Mouse (Mus musculus): Measurements from ENCODE around the gene Dctn1. TPM values are rescaled to one million over a fixed set of nuclear protein-coding genes. Genes with fewer than 3 reads are reported as not detected.

Gene Dctn1
- polyA plus RNA-seq, 1 experiment from 2014 or later = 81.7 TPM

GRCm38 (mm10) chr6:83134951-83135513 lies 30.7 kb upstream of the Dctn1 start, which contains the start of gene Rtkn:
TSS of gene Rtkn (plus strand) at chr6:83135463.
- DNase-seq (ENCODE audit: low spot score, missing footprints) (no peak), ATAC-seq (ENCODE audit: low FRiP score) (no peak)
- Histone ChIP-seq H3K27me3 (ENCODE audit: control insufficient read depth, insufficient read depth, low read length) (peaks cover 7% of the 10 kb centered on the region), H3K4me2 (peak within 1 kb of the TSS; percentile 86), H3K36me3 (ENCODE audit: control insufficient read depth, insufficient read depth, low read length) (no peaks in the 10 kb centered on the region), H3K4me1 (ENCODE audit: control insufficient read depth, insufficient read depth, low read length) (peaks cover 36% of the 10 kb centered on the region), H3K27ac (ENCODE audit: low read depth, low read length) (peak within 1 kb of the TSS; percentile 99; the same call in 1 of the 2 replicates), H3K9ac (ENCODE audit: low read length) (peak within 1 kb of the TSS; percentile 97), H3K9me3 (ENCODE audit: control insufficient read depth, low read length) (no peaks in the 10 kb centered on the region), H3K4me3 (ENCODE audit: low read depth, low read length) (peak within 1 kb of the TSS; percentile 26)
- 53% methylated on average over 7 of the region's 7 CpGs for WGBS

GRCm38 (mm10) chr6:83135571-83136161 lies 30.1 kb upstream of the Dctn1 start:
- ATAC-seq (ENCODE audit: low FRiP score) (no peak), DNase-seq (ENCODE audit: low spot score, missing footprints) (peak; percentile 89)
- H3K4me1 ChIP-seq (ENCODE audit: control insufficient read depth, insufficient read depth, low read length) = peaks cover 36% of the 10 kb centered on the region
- H3K4me2 ChIP-seq = peak overlapping the region; percentile 86
- H3K9me3 ChIP-seq (ENCODE audit: control insufficient read depth, low read length) = no peaks in the 10 kb centered on the region
- H3K27me3 ChIP-seq (ENCODE audit: control insufficient read depth, insufficient read depth, low read length) = peaks cover 7% of the 10 kb centered on the region
- peak overlapping the region; percentile 26 for H3K4me3 ChIP-seq (ENCODE audit: low read depth, low read length)
- WGBS = 2% methylated on average over 37 of the region's 37 CpGs
- no peaks in the 10 kb centered on the region for H3K36me3 ChIP-seq (ENCODE audit: control insufficient read depth, insufficient read depth, low read length)
- peak overlapping the region; percentile 97 for H3K9ac ChIP-seq (ENCODE audit: low read length)
- no peak overlapping the region for H3K27ac ChIP-seq (ENCODE audit: low read depth, low read length)

GRCm38 (mm10) chr6:83136291-83136880 lies 29.3 kb upstream of the Dctn1 start:
- 7% methylated on average over 5 of the region's 5 CpGs for WGBS
- Histone ChIP-seq H3K4me2 (peak overlapping the region; percentile 86), H3K4me1 (ENCODE audit: control insufficient read depth, insufficient read depth, low read length) (peaks cover 36% of the 10 kb centered on the region), H3K36me3 (ENCODE audit: control insufficient read depth, insufficient read depth, low read length) (no peaks in the 10 kb centered on the region), H3K4me3 (ENCODE audit: low read depth, low read length) (peak overlapping the region; percentile 51), H3K27me3 (ENCODE audit: control insufficient read depth, insufficient read depth, low read length) (peaks cover 7% of the 10 kb centered on the region), H3K27ac (ENCODE audit: low read depth, low read length) (peak overlapping the region; percentile 99), H3K9ac (ENCODE audit: low read length) (peak overlapping the region; percentile 97), H3K9me3 (ENCODE audit: control insufficient read depth, low read length) (no peaks in the 10 kb centered on the region)
- DNase-seq (ENCODE audit: low spot score, missing footprints) (peak; percentile 91), ATAC-seq (ENCODE audit: low FRiP score) (peak; percentile 6)

GRCm38 (mm10) chr6:83136881-83137575 lies 28.7 kb upstream of the Dctn1 start:
- WGBS = under 1% methylated on average over 25 of the region's 26 CpGs
- Histone ChIP-seq H3K9ac (ENCODE audit: low read length) (peak overlapping the region; percentile 97), H3K4me3 (ENCODE audit: low read depth, low read length) (peak overlapping the region; percentile 51), H3K27me3 (ENCODE audit: control insufficient read depth, insufficient read depth, low read length) (peaks cover 7% of the 10 kb centered on the region), H3K9me3 (ENCODE audit: control insufficient read depth, low read length) (no peaks in the 10 kb centered on the region), H3K27ac (ENCODE audit: low read depth, low read length) (peak overlapping the region; percentile 99), H3K4me2 (peak overlapping the region; percentile 86), H3K36me3 (ENCODE audit: control insufficient read depth, insufficient read depth, low read length) (no peaks in the 10 kb centered on the region), H3K4me1 (ENCODE audit: control insufficient read depth, insufficient read depth, low read length) (peaks cover 41% of the 10 kb centered on the region)
- DNase-seq (ENCODE audit: low spot score, missing footprints) (peak; percentile 98), ATAC-seq (ENCODE audit: low FRiP score) (peak; percentile 82)

- peak; percentile 99 for DNase-seq (ENCODE audit: low spot score, missing footprints)
- WGBS = under 1% methylated on average over 12 of the region's 12 CpGs
- H3K27me3 ChIP-seq (ENCODE audit: control insufficient read depth, insufficient read depth, low read length) = peaks cover 7% of the 10 kb centered on the region
- no peaks in the 10 kb centered on the region for H3K36me3 ChIP-seq (ENCODE audit: control insufficient read depth, insufficient read depth, low read length)
- H3K9ac ChIP-seq (ENCODE audit: low read length) = peak overlapping the region; percentile 97
- peak overlapping the region; percentile 86 for H3K4me2 ChIP-seq
- ATAC-seq (ENCODE audit: low FRiP score) = peak; percentile 78
- no peaks in the 10 kb centered on the region for H3K9me3 ChIP-seq (ENCODE audit: control insufficient read depth, low read length)
- H3K4me1 ChIP-seq (ENCODE audit: control insufficient read depth, insufficient read depth, low read length) = peaks cover 46% of the 10 kb centered on the region
- peak overlapping the region; percentile 99 for H3K27ac ChIP-seq (ENCODE audit: low read depth, low read length)
- H3K4me3 ChIP-seq (ENCODE audit: low read depth, low read length) = peak overlapping the region; percentile 51
These were observed 28.2 kb upstream of the Dctn1 start for GRCm38 (mm10) chr6:83137576-83137950.

- H3K4me2 ChIP-seq = peak overlapping the region; percentile 86
- WGBS = under 1% methylated on average over 11 of the region's 11 CpGs
- peaks cover 7% of the 10 kb centered on the region for H3K27me3 ChIP-seq (ENCODE audit: control insufficient read depth, insufficient read depth, low read length)
- peak overlapping the region; percentile 51 for H3K4me3 ChIP-seq (ENCODE audit: low read depth, low read length)
- H3K4me1 ChIP-seq (ENCODE audit: control insufficient read depth, insufficient read depth, low read length) = peaks cover 46% of the 10 kb centered on the region
- ATAC-seq (ENCODE audit: low FRiP score) (peak; percentile 54), DNase-seq (ENCODE audit: low spot score, missing footprints) (no peak)
- H3K9ac ChIP-seq (ENCODE audit: low read length) = peak overlapping the region; percentile 97
- H3K36me3 ChIP-seq (ENCODE audit: control insufficient read depth, insufficient read depth, low read length) = no peaks in the 10 kb centered on the region
- peak overlapping the region; percentile 99 for H3K27ac ChIP-seq (ENCODE audit: low read depth, low read length)
- H3K9me3 ChIP-seq (ENCODE audit: control insufficient read depth, low read length) = no peaks in the 10 kb centered on the region
These were observed 27.7 kb upstream of the Dctn1 start for GRCm38 (mm10) chr6:83138056-83138455.

GRCm38 (mm10) chr6:83140044-83140443 lies 25.7 kb upstream of the Dctn1 start:
- Histone ChIP-seq H3K4me2 (no peak overlapping the region), H3K9me3 (ENCODE audit: control insufficient read depth, low read length) (no peaks in the 10 kb centered on the region), H3K4me1 (ENCODE audit: control insufficient read depth, insufficient read depth, low read length) (peaks cover 46% of the 10 kb centered on the region), H3K4me3 (ENCODE audit: low read depth, low read length) (no peak overlapping the region), H3K36me3 (ENCODE audit: control insufficient read depth, insufficient read depth, low read length) (no peaks in the 10 kb centered on the region), H3K9ac (ENCODE audit: low read length) (no peak overlapping the region), H3K27me3 (ENCODE audit: control insufficient read depth, insufficient read depth, low read length) (peaks cover 7% of the 10 kb centered on the region), H3K27ac (ENCODE audit: low read depth, low read length) (no peak overlapping the region)
- DNase-seq (ENCODE audit: low spot score, missing footprints) = no peak
- ATAC-seq (ENCODE audit: low FRiP score) = no peak
- 93% methylated on average over 8 of the region's 8 CpGs for WGBS

GRCm38 (mm10) chr6:83141636-83142035 lies 24.1 kb upstream of the Dctn1 start:
- Histone ChIP-seq H3K4me3 (ENCODE audit: low read depth, low read length) (no peak overlapping the region), H3K27ac (ENCODE audit: low read depth, low read length) (no peak overlapping the region)
- DNase-seq (ENCODE audit: low spot score, missing footprints) = no peak

More at GRCm38 (mm10) chr6:83141636-83142035, 24.1 kb upstream of the Dctn1 start:
- H3K9me3 ChIP-seq (ENCODE audit: control insufficient read depth, low read length) = no peaks in the 10 kb centered on the region
- 28% methylated on average over 4 of the region's 4 CpGs for WGBS
- H3K9ac ChIP-seq (ENCODE audit: low read length) = no peak overlapping the region
- peaks cover 33% of the 10 kb centered on the region for H3K4me1 ChIP-seq (ENCODE audit: control insufficient read depth, insufficient read depth, low read length)
- peak overlapping the region; percentile 54 for H3K4me2 ChIP-seq
- no peaks in the 10 kb centered on the region; the same call in 1 of the 2 replicates for H3K27me3 ChIP-seq (ENCODE audit: control insufficient read depth, insufficient read depth, low read length)
- no peak for ATAC-seq (ENCODE audit: low FRiP score)
- H3K36me3 ChIP-seq (ENCODE audit: control insufficient read depth, insufficient read depth, low read length) = no peaks in the 10 kb centered on the region

All from midbrain, embryonic 11.5 days (tissue).